Mouse (Mus musculus) left cerebral cortex, postnatal 10 days (tissue): ENCODE measurements at regions not wholly inside any gene's neighbourhood (a gene's known extent, or its start where the extent isn't known, plus 50 kb on each side); places are given as distances from the start of the nearest gene placed in this dataset.
A peak's percentile ranks its signal among the peaks of the same experiment; 100 is the strongest.

ENCODE experiments used
- DNase-seq, 2 experiments: peaks; one replicate each; pipeline ENCODE4 v3.0.0; 2021 to 2022; ENCODE audit warnings: low spot score in 2 of 2, mixed read lengths in 1 of 2; ENCODE audit errors: extremely low spot score in 1 of 2
- intact Hi-C: fragments of 180-260 bp; cut with DNase I; formaldehyde crosslinking; loops from one replicate; pipeline ENCODE4 v1.15.1; 2025

GRCm38 (mm10) chr5:53329591-53329990, 62.7 kb downstream of the Smim20 start:
- intact Hi-C loops = no loop called here
- no peak for DNase-seq

GRCm38 (mm10) chr5:53336704-53337103, 69.8 kb downstream of the Smim20 start:
- no peak for DNase-seq
- intact Hi-C loops = no loop called here

GRCm38 (mm10) chr5:53337816-53338215, 70.9 kb downstream of the Smim20 start:
- intact Hi-C loops = no loop called here

GRCm38 (mm10) chr5:53345164-53345563, 78.3 kb downstream of the Smim20 start:
- intact Hi-C loops = no loop called here
- no peak for DNase-seq

More at GRCm38 (mm10) chr5:53337816-53338215, 70.9 kb downstream of the Smim20 start:
- DNase-seq = no peak

GRCm38 (mm10) chr5:53346028-53346427, 79.1 kb downstream of the Smim20 start:
- no peak for DNase-seq
- intact Hi-C loops = no loop called here

GRCm38 (mm10) chr5:53346756-53347155, 79.9 kb downstream of the Smim20 start:
- DNase-seq = no peak
- intact Hi-C loops = no loop called here

- no peak for DNase-seq
- intact Hi-C loops = no loop called here
Measured at GRCm38 (mm10) chr5:53352852-53353251, 86.0 kb downstream of the Smim20 start.

GRCm38 (mm10) chr5:53354296-53354695, 87.4 kb downstream of the Smim20 start:
- intact Hi-C loops = loop anchor here (2.0 kb wide), 1 partner anchor 285 kb away; no protein-coding TSS in a partner anchor
- no peak for DNase-seq

GRCm38 (mm10) chr5:53355069-53355468, 88.2 kb downstream of the Smim20 start:
- intact Hi-C loops = loop anchor here (2.0 kb wide), 1 partner anchor 284 kb away; no protein-coding TSS in a partner anchor
- peak; percentile 80 to 86 for DNase-seq

- no peak for DNase-seq
- intact Hi-C loops = no loop called here
Measured at GRCm38 (mm10) chr5:53357086-53357608, 90.3 kb downstream of the Smim20 start.

GRCm38 (mm10) chr5:53358181-53358580, 91.3 kb downstream of the Smim20 start:
- intact Hi-C loops = no loop called here
- no peak for DNase-seq

GRCm38 (mm10) chr5:53359887-53360286, 93.0 kb downstream of the Smim20 start:
- intact Hi-C loops = loop anchor here (10.0 kb wide), 1 partner anchor 165 kb away; no protein-coding TSS in a partner anchor
- no peak for DNase-seq

GRCm38 (mm10) chr5:53361295-53361694, 94.4 kb downstream of the Smim20 start:
- no peak for DNase-seq
- intact Hi-C loops = loop anchor here (10.0 kb wide), 1 partner anchor 164 kb away; no protein-coding TSS in a partner anchor

- no peak for DNase-seq
- intact Hi-C loops = loop anchor here (2.0 to 10.0 kb wide), 2 partner anchors 161 to 227 kb away; no protein-coding TSS in a partner anchor
Measured at GRCm38 (mm10) chr5:53363898-53364297, 97.0 kb downstream of the Smim20 start.

GRCm38 (mm10) chr5:53366882-53367561, 98.9 kb upstream of the Rbpj start:
- no peak for DNase-seq

GRCm38 (mm10) chr5:53370272-53370671, 95.7 kb upstream of the Rbpj start:
- intact Hi-C loops = no loop called here
- DNase-seq = no peak

More at GRCm38 (mm10) chr5:53366882-53367561, 98.9 kb upstream of the Rbpj start:
- intact Hi-C loops = loop anchor here (10.0 kb wide), 1 partner anchor 158 kb away; no protein-coding TSS in a partner anchor

GRCm38 (mm10) chr5:53371638-53372037, 94.3 kb upstream of the Rbpj start:
- intact Hi-C loops = no loop called here
- DNase-seq = no peak

GRCm38 (mm10) chr5:53373315-53373714, 92.6 kb upstream of the Rbpj start:
- intact Hi-C loops = no loop called here

GRCm38 (mm10) chr5:53376856-53377255, 89.1 kb upstream of the Rbpj start:
- intact Hi-C loops = no loop called here
- no peak for DNase-seq

More at GRCm38 (mm10) chr5:53373315-53373714, 92.6 kb upstream of the Rbpj start:
- no peak for DNase-seq

- no peak for DNase-seq
- intact Hi-C loops = no loop called here
Measured at GRCm38 (mm10) chr5:53377698-53378097, 88.3 kb upstream of the Rbpj start.
